Mouse (Mus musculus): ENCODE results near the gene Zp3r. TPM values are rescaled to one million over a fixed set of nuclear protein-coding genes. Genes with fewer than 3 reads are reported as not detected.

The Zp3r gene
- total and polyA plus RNA-seq, 2 experiments from 2014 or later = not detected

DNA sequence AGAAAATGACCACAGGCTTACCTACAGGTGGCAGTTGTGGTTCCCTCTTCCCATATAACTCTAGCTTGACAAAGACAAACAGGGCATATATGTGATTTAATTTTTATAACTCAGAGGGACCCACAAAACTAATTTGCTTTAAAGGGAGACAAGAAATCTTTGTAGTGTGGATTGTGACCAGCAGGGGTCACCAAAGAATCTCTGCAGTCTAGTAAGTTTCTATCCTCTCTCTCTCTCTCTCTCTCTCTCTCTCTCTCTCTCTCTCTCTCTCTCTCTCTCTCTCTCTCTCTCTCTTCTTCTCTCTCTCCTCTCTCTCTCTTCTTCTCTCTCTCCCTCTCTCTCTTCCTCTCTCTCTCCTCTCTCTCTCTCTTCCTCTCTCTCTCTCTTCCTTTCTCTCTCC, 53.5 kb downstream of the Zp3r start:
- H3K4me1 ChIP-seq (ENCODE audit: insufficient read depth, low read length) = no peaks in the 10 kb centered on the region
- DNase-seq (ENCODE audit: low spot score) (peak; percentile 55), ATAC-seq (ENCODE audit: low FRiP score) (no peak)
- no peak overlapping the region for H3K4me2 ChIP-seq (ENCODE audit: low read depth, low read length, poor library complexity, severe bottlenecking)
- H3K36me3 ChIP-seq (ENCODE audit: insufficient read depth, low read length) = no peaks in the 10 kb centered on the region
- H3K9me3 ChIP-seq (ENCODE audit: low read length) = no peaks in the 10 kb centered on the region
- H3K4me3 ChIP-seq (ENCODE audit: low read depth, low read length) = no peak overlapping the region
- no peaks in the 10 kb centered on the region for H3K27me3 ChIP-seq (ENCODE audit: insufficient read depth, low read length)
- TF ChIP-seq CTCF (IDR thresholded peaks at IDR 0.05) = peak; percentile 70
- no peak overlapping the region for H3K9ac ChIP-seq (replicated peaks; ENCODE audit: low read length, poor library complexity, severe bottlenecking)
- H3K27ac ChIP-seq (ENCODE audit: low read depth, low read length) = no peak overlapping the region

GRCm38 (mm10) chr1:130551407-130552249, 77.8 kb downstream of the Zp3r start:
- no peaks in the 10 kb centered on the region for H3K9me3 ChIP-seq (ENCODE audit: low read length)
- H3K9ac ChIP-seq (replicated peaks; ENCODE audit: low read length, poor library complexity, severe bottlenecking) = no peak overlapping the region
- no peaks in the 10 kb centered on the region for H3K36me3 ChIP-seq (ENCODE audit: insufficient read depth, low read length)
- H3K27ac ChIP-seq (ENCODE audit: low read depth, low read length) = no peak overlapping the region
- ATAC-seq (ENCODE audit: low FRiP score) (no peak), DNase-seq (ENCODE audit: low spot score) (no peak)
- no peak for TF ChIP-seq CTCF (IDR thresholded peaks at IDR 0.05)
- 74% methylated on average over 5 of the region's 5 CpGs for WGBS
- H3K4me2 ChIP-seq (ENCODE audit: low read depth, low read length, poor library complexity, severe bottlenecking) = no peak overlapping the region
- H3K4me1 ChIP-seq (ENCODE audit: insufficient read depth, low read length) = no peaks in the 10 kb centered on the region
- H3K4me3 ChIP-seq (ENCODE audit: low read depth, low read length) = no peak overlapping the region
- no peaks in the 10 kb centered on the region for H3K27me3 ChIP-seq (ENCODE audit: insufficient read depth, low read length)

GRCm38 (mm10) chr1:130550242-130551167, 78.9 kb downstream of the Zp3r start:
- Histone ChIP-seq H3K9ac (replicated peaks; ENCODE audit: low read length, poor library complexity, severe bottlenecking) (no peak overlapping the region), H3K27ac (ENCODE audit: low read depth, low read length) (no peak overlapping the region), H3K36me3 (ENCODE audit: insufficient read depth, low read length) (no peaks in the 10 kb centered on the region), H3K4me3 (ENCODE audit: low read depth, low read length) (no peak overlapping the region), H3K27me3 (ENCODE audit: insufficient read depth, low read length) (no peaks in the 10 kb centered on the region), H3K4me1 (ENCODE audit: insufficient read depth, low read length) (no peaks in the 10 kb centered on the region), H3K4me2 (ENCODE audit: low read depth, low read length, poor library complexity, severe bottlenecking) (no peak overlapping the region), H3K9me3 (ENCODE audit: low read length) (no peaks in the 10 kb centered on the region)
- DNase-seq (ENCODE audit: low spot score) (no peak), ATAC-seq (ENCODE audit: low FRiP score) (no peak)
- no peak for TF ChIP-seq CTCF (IDR thresholded peaks at IDR 0.05)
- 61% methylated on average over 19 of the region's 19 CpGs for WGBS

DNA sequence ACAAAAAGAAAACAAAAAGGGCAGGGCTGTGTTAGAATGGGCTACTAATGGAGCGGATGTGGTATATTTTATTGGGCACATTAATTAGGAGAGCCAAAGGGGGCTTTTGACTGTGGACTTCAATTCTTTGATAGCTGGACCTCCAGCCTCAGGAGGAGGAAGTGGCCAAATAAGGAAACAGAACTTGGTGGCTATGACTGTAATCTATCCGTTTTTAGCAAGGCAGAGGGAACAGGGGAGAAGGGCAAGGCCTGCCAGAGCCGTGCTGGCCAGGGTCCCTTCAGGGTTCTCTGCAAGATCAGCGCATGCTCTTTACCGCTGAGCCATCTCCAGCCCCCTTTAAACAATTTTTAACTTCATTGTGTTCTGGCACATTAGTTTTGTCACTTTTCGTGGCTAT, 79.7 kb downstream of the Zp3r start:
- 86% methylated on average over 6 of the region's 6 CpGs for WGBS
- ATAC-seq (ENCODE audit: low FRiP score) = no peak

DNA sequence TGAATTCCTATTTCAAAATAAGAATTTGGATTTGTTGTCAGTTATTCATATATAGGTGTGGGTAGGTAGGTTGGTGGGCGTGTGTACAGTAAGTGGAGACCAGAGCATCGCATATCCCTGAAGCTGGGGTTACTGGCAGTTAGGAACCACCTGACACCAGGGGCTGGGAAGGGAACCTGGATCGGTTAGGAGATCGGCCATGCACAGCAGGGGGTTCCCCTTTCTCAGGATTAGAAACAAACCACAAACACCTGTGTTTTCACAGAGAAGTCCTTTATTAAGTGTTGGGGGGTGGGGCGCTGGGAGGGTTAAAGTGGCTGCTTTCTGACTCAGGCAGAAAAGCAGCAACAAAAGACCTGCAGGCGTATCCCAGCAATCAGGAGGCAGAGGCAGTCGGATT, 80.3 kb downstream of the Zp3r start:
- Histone ChIP-seq H3K27me3 (ENCODE audit: insufficient read depth, low read length) (no peaks in the 10 kb centered on the region), H3K4me3 (ENCODE audit: low read depth, low read length) (no peak overlapping the region), H3K4me2 (ENCODE audit: low read depth, low read length, poor library complexity, severe bottlenecking) (no peak overlapping the region), H3K4me1 (ENCODE audit: insufficient read depth, low read length) (no peaks in the 10 kb centered on the region), H3K9ac (replicated peaks; ENCODE audit: low read length, poor library complexity, severe bottlenecking) (no peak overlapping the region), H3K9me3 (ENCODE audit: low read length) (no peaks in the 10 kb centered on the region), H3K27ac (ENCODE audit: low read depth, low read length) (no peak overlapping the region), H3K36me3 (ENCODE audit: insufficient read depth, low read length) (no peaks in the 10 kb centered on the region)
- TF ChIP-seq CTCF (IDR thresholded peaks at IDR 0.05) = no peak
- ATAC-seq (ENCODE audit: low FRiP score) = no peak
- DNase-seq (ENCODE audit: low spot score) = no peak
- 64% methylated on average over 7 of the region's 7 CpGs for WGBS

More for the DNA sequence above, 79.7 kb downstream of the Zp3r start:
- no peaks in the 10 kb centered on the region for H3K36me3 ChIP-seq (ENCODE audit: insufficient read depth, low read length)
- no peaks in the 10 kb centered on the region for H3K27me3 ChIP-seq (ENCODE audit: insufficient read depth, low read length)
- no peak for DNase-seq (ENCODE audit: low spot score)
- TF ChIP-seq CTCF (IDR thresholded peaks at IDR 0.05) = no peak
- H3K4me2 ChIP-seq (ENCODE audit: low read depth, low read length, poor library complexity, severe bottlenecking) = no peak overlapping the region
- no peak overlapping the region for H3K9ac ChIP-seq (replicated peaks; ENCODE audit: low read length, poor library complexity, severe bottlenecking)
- H3K9me3 ChIP-seq (ENCODE audit: low read length) = no peaks in the 10 kb centered on the region
- H3K4me1 ChIP-seq (ENCODE audit: insufficient read depth, low read length) = no peaks in the 10 kb centered on the region
- H3K4me3 ChIP-seq (ENCODE audit: low read depth, low read length) = no peak overlapping the region
- no peak overlapping the region for H3K27ac ChIP-seq (ENCODE audit: low read depth, low read length)
